Mouse (Mus musculus): ENCODE results near the gene Galnt17. TPM values are rescaled to one million over a fixed set of nuclear protein-coding genes. Genes with fewer than 3 reads are reported as not detected.

Galnt17 gene
- polyA plus RNA-seq, 1 experiment from 2014 or later, result 0.29 TPM

DNA sequence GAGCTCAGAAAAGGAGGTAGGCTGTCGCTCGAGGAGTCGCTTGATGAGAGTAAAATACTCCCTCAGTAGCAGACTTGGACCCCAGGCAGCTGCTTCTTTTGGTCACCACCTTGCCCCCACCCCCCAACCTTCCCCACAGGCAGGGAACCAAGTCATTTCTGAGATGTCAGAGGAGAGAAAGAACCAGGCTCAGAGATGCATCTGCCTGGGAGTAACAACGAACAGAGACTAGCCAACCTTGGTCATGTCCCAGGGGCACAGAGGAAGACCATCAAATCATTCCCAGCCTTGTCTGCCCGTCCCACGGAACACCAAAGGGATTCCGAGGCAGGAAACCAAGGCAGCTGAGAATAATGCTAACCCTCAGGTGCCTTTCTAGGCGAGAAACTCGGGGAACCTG lies 293.0 kb downstream of the Galnt17 start:
- H3K9me3 ChIP-seq (ENCODE audit: control insufficient read depth), result no peaks in the 10 kb centered on the region
- H3K27ac ChIP-seq (ENCODE audit: low read depth, low read length), result no peak overlapping the region
- ATAC-seq, result no peak
- WGBS, result 77% methylated on average over 9 of the region's 9 CpGs
- no peaks in the 10 kb centered on the region for H3K4me1 ChIP-seq (replicated peaks; ENCODE audit: control insufficient read depth, insufficient read depth, low read length)
- no peaks in the 10 kb centered on the region for H3K36me3 ChIP-seq (ENCODE audit: control insufficient read depth, insufficient read depth)
- no peak overlapping the region for H3K9ac ChIP-seq (ENCODE audit: low read depth, low read length)
- no peaks in the 10 kb centered on the region for H3K27me3 ChIP-seq (replicated peaks; ENCODE audit: control insufficient read depth, insufficient read depth, low read length)
- TF ChIP-seq CTCF (IDR thresholded peaks at IDR 0.05; ENCODE audit: low read depth), result no peak
- no peak overlapping the region for H3K4me3 ChIP-seq (ENCODE audit: low read depth, low read length)
- H3K4me2 ChIP-seq (replicated peaks; ENCODE audit: low read depth), result no peak overlapping the region

- no peak overlapping the region for H3K4me3 ChIP-seq (ENCODE audit: low read depth, low read length)
- no peaks in the 10 kb centered on the region for H3K27me3 ChIP-seq (replicated peaks; ENCODE audit: control insufficient read depth, insufficient read depth, low read length)
- 84% methylated on average over 7 of the region's 7 CpGs for WGBS
- no peak for ATAC-seq
- H3K27ac ChIP-seq (ENCODE audit: low read depth, low read length), result no peak overlapping the region
- TF ChIP-seq CTCF (IDR thresholded peaks at IDR 0.05; ENCODE audit: low read depth), result no peak
- H3K4me1 ChIP-seq (replicated peaks; ENCODE audit: control insufficient read depth, insufficient read depth, low read length), result no peaks in the 10 kb centered on the region
- H3K9ac ChIP-seq (ENCODE audit: low read depth, low read length), result no peak overlapping the region
- H3K4me2 ChIP-seq (replicated peaks; ENCODE audit: low read depth), result no peak overlapping the region
- no peaks in the 10 kb centered on the region for H3K9me3 ChIP-seq (ENCODE audit: control insufficient read depth)
- H3K36me3 ChIP-seq (ENCODE audit: control insufficient read depth, insufficient read depth), result no peaks in the 10 kb centered on the region
Measured at GRCm38 (mm10) chr5:131013816-131014215, 294.5 kb downstream of the Galnt17 start.

DNA sequence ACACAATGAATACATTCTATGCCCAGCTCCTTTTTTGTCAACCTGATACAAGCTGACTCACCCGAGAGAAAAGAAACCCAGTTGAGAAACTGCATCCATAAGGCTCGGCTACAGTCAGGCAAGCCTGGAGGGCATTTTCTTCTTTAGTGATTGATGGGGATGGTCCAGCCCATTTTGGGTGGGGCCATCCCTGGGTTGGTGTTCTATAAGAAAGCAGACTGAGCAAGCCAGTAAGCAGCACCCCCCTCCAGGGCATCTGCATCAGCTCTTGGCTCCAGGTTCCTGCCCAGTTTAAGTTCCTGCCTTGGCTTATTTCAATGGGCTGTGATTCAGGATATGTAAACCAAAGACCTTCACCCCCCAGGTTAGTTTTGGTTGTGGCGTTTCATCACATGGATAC lies 295.2 kb downstream of the Galnt17 start:
- no peak overlapping the region for H3K9ac ChIP-seq (ENCODE audit: low read depth, low read length)
- no peaks in the 10 kb centered on the region for H3K36me3 ChIP-seq (ENCODE audit: control insufficient read depth, insufficient read depth)
- TF ChIP-seq CTCF (IDR thresholded peaks at IDR 0.05; ENCODE audit: low read depth), result no peak
- H3K4me1 ChIP-seq (replicated peaks; ENCODE audit: control insufficient read depth, insufficient read depth, low read length), result no peaks in the 10 kb centered on the region
- no peak overlapping the region for H3K4me3 ChIP-seq (ENCODE audit: low read depth, low read length)
- ATAC-seq, result no peak
- H3K27me3 ChIP-seq (replicated peaks; ENCODE audit: control insufficient read depth, insufficient read depth, low read length), result no peaks in the 10 kb centered on the region
- no peaks in the 10 kb centered on the region for H3K9me3 ChIP-seq (ENCODE audit: control insufficient read depth)
- H3K27ac ChIP-seq (ENCODE audit: low read depth, low read length), result no peak overlapping the region
- H3K4me2 ChIP-seq (replicated peaks; ENCODE audit: low read depth), result no peak overlapping the region
- WGBS, result 79% methylated on average over 3 of the region's 3 CpGs

DNA sequence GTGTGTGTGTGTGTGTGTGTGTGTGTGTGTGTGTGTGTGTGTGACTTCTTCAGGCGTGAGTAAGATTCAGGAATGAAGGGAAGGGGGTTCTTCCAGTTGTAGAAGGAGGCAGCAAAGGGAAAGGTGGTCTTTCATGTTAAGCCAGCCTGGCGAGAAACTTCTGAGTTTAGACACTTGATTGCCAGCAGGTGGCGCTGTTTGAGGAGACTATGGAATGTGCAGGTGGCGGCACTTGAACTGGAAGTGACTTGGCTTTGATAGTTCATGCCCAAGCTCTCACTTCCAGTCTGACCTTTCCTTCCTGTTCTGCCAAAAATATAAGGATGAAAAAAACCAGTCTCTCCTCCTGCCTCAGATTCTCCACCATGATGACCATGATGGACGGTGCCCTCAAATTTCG lies 298.8 kb downstream of the Galnt17 start:
- Histone ChIP-seq H3K4me3 (ENCODE audit: low read depth, low read length) (no peak overlapping the region), H3K4me2 (replicated peaks; ENCODE audit: low read depth) (no peak overlapping the region), H3K9ac (ENCODE audit: low read depth, low read length) (no peak overlapping the region), H3K4me1 (replicated peaks; ENCODE audit: control insufficient read depth, insufficient read depth, low read length) (no peaks in the 10 kb centered on the region), H3K27ac (ENCODE audit: low read depth, low read length) (no peak overlapping the region), H3K27me3 (replicated peaks; ENCODE audit: control insufficient read depth, insufficient read depth, low read length) (no peaks in the 10 kb centered on the region), H3K9me3 (ENCODE audit: control insufficient read depth) (no peaks in the 10 kb centered on the region), H3K36me3 (ENCODE audit: control insufficient read depth, insufficient read depth) (no peaks in the 10 kb centered on the region)
- ATAC-seq, result no peak
- peak; percentile 69 for TF ChIP-seq CTCF (IDR thresholded peaks at IDR 0.05; ENCODE audit: low read depth)
- 56% methylated on average over 6 of the region's 6 CpGs for WGBS

- WGBS, result 83% methylated on average over 5 of the region's 5 CpGs
- H3K27ac ChIP-seq (ENCODE audit: low read depth, low read length), result no peak overlapping the region
Measured at GRCm38 (mm10) chr5:131008507-131008906, 299.8 kb downstream of the Galnt17 start.

GRCm38 (mm10) chr5:131007871-131008505 lies 300.3 kb downstream of the Galnt17 start:
- H3K9ac ChIP-seq (ENCODE audit: low read depth, low read length), result no peak overlapping the region
- H3K27me3 ChIP-seq (replicated peaks; ENCODE audit: control insufficient read depth, insufficient read depth, low read length), result no peaks in the 10 kb centered on the region
- no peaks in the 10 kb centered on the region for H3K4me1 ChIP-seq (replicated peaks; ENCODE audit: control insufficient read depth, insufficient read depth, low read length)
- ATAC-seq, result no peak
- no peak overlapping the region for H3K4me2 ChIP-seq (replicated peaks; ENCODE audit: low read depth)
- no peaks in the 10 kb centered on the region for H3K36me3 ChIP-seq (ENCODE audit: control insufficient read depth, insufficient read depth)
- no peaks in the 10 kb centered on the region for H3K9me3 ChIP-seq (ENCODE audit: control insufficient read depth)
- H3K4me3 ChIP-seq (ENCODE audit: low read depth, low read length), result no peak overlapping the region
- 78% methylated on average over 3 of the region's 3 CpGs for WGBS
- peak; percentile 76 for TF ChIP-seq CTCF (IDR thresholded peaks at IDR 0.05; ENCODE audit: low read depth)
- H3K27ac ChIP-seq (ENCODE audit: low read depth, low read length), result no peak overlapping the region

More at GRCm38 (mm10) chr5:131008507-131008906, 299.8 kb downstream of the Galnt17 start:
- no peaks in the 10 kb centered on the region for H3K4me1 ChIP-seq (replicated peaks; ENCODE audit: control insufficient read depth, insufficient read depth, low read length)
- no peak overlapping the region for H3K4me3 ChIP-seq (ENCODE audit: low read depth, low read length)
- no peak overlapping the region for H3K9ac ChIP-seq (ENCODE audit: low read depth, low read length)
- no peaks in the 10 kb centered on the region for H3K9me3 ChIP-seq (ENCODE audit: control insufficient read depth)
- no peaks in the 10 kb centered on the region for H3K36me3 ChIP-seq (ENCODE audit: control insufficient read depth, insufficient read depth)
- no peak for TF ChIP-seq CTCF (IDR thresholded peaks at IDR 0.05; ENCODE audit: low read depth)
- no peak for ATAC-seq
- H3K27me3 ChIP-seq (replicated peaks; ENCODE audit: control insufficient read depth, insufficient read depth, low read length), result no peaks in the 10 kb centered on the region
- H3K4me2 ChIP-seq (replicated peaks; ENCODE audit: low read depth), result no peak overlapping the region

Data from intestine, postnatal 0 days (tissue).